Mouse (Mus musculus) ES-Bruce4 (cell line): ENCODE measurements around the gene Mab21l3.

Source experiments
- CTCF ChIP-seq: IDR thresholded peaks from one replicate; pipeline ENCODE4 v1.8.1; 2011; ENCODE audit warnings: low read depth, low read length
- EP300 ChIP-seq: IDR thresholded peaks from 2 replicates; pipeline ENCODE4 v1.6.1; 2011; ENCODE audit warnings: low read depth, low read length; ENCODE audit not compliant: insufficient read depth

GRCm38 (mm10) chr3:101828595-101828994, 20.2 kb downstream of the Mab21l3 start:
- TF ChIP-seq CTCF (no peak), EP300 (no peak)
